Mouse (Mus musculus) heart, adult 8-10 months (tissue): Measurements from ENCODE around the gene Csf3. TPM values are rescaled to one million over a fixed set of nuclear protein-coding genes. Genes with fewer than 3 reads are reported as not detected.
"Not testable (repeated sequence)": the region's sequence is repeated elsewhere in the genome, so short reads cannot be mapped to it uniquely, and the experiment has no call there.

ENCODE experiments used
- DNase-seq: peaks from one replicate; pipeline ENCODE4 v3.0.0; 2022; ENCODE audit warnings: low spot score
- total RNA-seq, 4 experiments: library from RNA; stranded (reverse); gene quantifications; 2 replicates each; pipeline ENCODE4 v1.2.4; 2022

Gene Csf3
- total RNA-seq, 4 experiments from 2014 or later, result not detected

GRCm38 (mm10) chr11:98729119-98729588 is 28.1 kb downstream of the Csf3 start, which contains the start of gene Med24:
Gene Med24, minus strand, starts transcription at chr11:98729435.
- peak; percentile 95 for DNase-seq

DNA sequence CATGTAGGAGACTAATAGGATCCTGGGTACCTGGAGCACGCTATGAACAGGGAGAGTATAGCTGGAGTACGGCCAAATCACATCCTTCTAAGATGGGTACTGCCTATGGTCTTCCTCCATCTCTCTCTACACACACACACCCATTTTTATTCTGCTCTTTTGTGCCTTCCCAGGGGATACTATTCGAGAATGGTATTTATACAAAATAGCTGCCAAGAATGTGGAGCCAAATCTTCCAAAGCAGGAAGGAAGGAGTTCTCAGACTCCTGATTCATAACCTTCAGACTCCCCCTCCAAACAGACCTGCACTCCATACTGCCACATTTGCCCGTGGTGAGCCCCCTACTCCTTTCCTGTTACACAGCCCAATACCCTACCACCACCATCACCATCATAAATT is 29.7 kb downstream of the Csf3 start:
- DNase-seq, result no peak

GRCm38 (mm10) chr11:98731134-98731533 is 30.1 kb downstream of the Csf3 start:
- no peak for DNase-seq

GRCm38 (mm10) chr11:98734020-98734419 is 33.0 kb downstream of the Csf3 start:
- DNase-seq, result no peak

GRCm38 (mm10) chr11:98735111-98735510 is 34.0 kb downstream of the Csf3 start:
- DNase-seq, result no peak

DNA sequence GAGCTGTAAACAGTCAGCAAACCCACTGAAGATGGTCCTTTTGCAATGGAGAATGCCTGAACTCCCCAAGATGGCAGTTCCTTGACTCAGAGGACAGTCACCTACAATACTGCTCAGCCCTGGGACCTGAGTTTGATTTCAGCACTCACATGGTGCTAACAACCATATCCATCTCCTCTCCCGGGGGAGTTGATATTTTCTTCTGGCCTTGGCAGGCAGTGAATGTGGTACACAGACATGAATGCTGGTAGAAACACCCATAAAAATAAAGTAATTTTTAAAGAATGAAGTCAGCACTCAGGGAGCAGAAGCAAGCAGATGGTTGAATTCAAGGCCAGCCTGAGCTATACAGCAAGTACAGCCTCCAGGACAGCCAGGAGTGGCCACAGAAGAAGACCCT is 35.1 kb downstream of the Csf3 start:
- no peak for DNase-seq

- not testable (repeated sequence) for DNase-seq
Observed at GRCm38 (mm10) chr11:98737220-98737619, 36.2 kb downstream of the Csf3 start.

DNA sequence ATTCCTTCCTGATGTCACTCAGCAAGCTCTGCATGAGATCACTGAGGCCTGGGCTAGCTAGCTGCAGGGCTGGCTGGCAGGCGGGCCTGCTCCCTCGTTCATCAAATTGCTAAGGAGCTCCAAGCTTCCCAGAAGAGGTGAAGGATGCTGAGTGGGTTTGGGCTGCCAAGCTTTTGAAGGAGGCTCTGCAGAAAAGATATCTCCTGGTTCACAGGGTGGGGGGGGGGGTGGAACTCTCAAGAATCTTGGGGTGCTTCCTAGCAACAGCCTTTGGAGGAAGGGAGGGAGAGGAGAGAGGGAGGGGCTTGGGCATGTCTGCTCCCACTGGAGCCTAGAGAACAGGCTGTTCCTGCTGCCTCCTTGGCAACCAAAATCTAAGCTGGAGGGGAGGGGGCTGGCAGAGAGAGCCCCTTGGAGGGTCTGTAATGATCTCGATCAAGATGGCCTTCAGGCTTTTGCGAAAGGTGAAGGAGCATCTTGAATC is 37.4 kb downstream of the Csf3 start:
- DNase-seq, result no peak

GRCm38 (mm10) chr11:98738925-98739324 is 37.9 kb downstream of the Csf3 start:
- DNase-seq, result no peak

DNA sequence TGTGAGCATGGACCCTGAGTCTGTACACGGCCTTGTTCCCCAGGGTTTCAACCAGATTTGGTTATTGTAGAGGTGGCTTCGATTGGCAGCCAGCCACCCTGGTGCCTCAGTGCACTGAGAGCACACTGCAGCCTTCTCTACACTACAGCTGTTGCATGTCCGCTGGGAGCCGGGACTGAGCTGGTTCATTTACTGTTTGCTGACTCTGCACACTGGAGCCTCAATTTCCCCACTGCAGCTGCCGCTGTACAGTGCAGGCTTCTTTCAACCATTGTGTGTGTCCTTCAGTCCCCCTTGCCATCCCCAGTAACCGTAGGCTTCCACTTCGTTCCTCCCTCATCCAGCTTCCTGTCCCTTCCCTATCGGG is 38.9 kb downstream of the Csf3 start:
- DNase-seq, result no peak

DNA sequence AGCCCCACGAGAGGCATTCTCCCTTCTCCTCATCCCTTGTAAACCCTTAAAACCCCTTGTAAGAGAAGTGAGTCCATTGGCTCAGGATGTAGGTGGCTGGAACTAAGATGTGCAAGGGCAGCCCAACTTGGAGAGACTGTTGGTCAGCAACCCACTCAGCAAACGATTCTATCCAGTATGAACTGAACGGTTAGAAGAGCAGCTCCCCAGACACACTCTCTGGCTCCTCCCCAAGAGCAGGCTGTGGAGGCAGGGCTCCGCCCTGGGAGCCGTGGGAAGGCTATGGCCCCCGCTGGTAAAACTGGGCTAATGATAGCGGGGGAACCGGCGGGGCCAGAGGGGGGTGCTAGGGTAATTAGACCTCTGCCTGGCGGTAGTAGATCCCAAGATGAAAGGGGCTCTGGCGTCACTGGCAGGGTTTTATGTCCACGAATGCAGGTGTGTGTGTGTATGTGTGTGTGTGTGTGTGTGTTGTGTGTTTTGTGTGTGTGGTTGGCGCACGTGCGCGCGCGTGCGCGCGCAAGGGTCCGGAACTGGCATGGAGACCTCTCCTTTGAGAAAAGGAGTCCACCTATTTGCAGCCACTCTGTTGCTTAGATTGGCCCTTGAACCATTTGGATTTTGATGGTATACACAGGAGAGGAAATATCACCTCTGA is 39.5 kb downstream of the Csf3 start, which contains the start of gene Thra:
TSS of gene Thra (plus strand) at position 246 of the 658 bp plus-strand sequence.
- no peak for DNase-seq

- DNase-seq, result no peak
Observed at GRCm38 (mm10) chr11:98741051-98741620, 40.1 kb downstream of the Csf3 start.

DNA sequence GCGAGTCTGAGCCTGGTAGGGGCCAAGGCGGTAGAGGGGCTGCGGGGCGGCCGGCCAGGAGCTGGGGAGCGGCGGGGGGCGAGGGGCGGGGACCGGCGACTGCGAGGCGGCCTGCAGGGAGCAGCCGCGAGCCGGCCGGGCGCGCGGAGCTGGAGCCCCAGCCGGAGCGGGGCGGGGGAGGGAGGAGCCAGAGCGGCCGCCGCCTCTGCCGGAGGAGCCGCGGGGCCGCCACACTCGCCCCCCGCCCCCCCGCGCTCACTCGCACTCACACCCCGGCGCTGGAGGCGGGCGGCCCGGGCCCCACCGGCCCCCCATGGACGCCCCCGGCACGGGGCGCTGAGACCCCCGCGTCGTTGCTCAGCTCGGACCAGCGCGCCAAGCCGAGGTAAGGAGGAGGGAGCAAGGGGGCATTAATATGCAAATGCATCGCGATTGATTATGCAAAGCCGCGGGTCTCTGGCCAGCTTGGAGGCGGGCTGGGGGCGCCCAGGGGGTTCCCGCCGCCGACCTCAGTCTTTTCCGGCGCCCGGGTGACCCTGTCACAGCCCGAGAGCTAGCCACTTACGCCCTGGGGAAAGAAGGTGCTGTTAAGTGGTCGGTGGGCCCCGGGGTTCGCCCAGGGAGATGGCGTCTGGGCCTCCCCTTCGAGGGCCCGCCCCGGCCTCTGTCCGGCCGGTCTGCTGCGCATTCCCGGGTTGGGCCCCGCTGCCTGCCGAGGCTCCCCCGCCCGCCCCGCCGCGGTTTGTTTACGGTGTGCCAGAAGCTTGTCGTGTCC is 40.7 kb downstream of the Csf3 start:
- no peak for DNase-seq

- DNase-seq, result no peak
Observed at GRCm38 (mm10) chr11:98742397-98743291, 41.6 kb downstream of the Csf3 start.

GRCm38 (mm10) chr11:98743655-98744345 is 42.7 kb downstream of the Csf3 start:
- peak; percentile 59 for DNase-seq

- DNase-seq, result peak; percentile 30
Observed at GRCm38 (mm10) chr11:98744456-98745019, 43.5 kb downstream of the Csf3 start.

DNA sequence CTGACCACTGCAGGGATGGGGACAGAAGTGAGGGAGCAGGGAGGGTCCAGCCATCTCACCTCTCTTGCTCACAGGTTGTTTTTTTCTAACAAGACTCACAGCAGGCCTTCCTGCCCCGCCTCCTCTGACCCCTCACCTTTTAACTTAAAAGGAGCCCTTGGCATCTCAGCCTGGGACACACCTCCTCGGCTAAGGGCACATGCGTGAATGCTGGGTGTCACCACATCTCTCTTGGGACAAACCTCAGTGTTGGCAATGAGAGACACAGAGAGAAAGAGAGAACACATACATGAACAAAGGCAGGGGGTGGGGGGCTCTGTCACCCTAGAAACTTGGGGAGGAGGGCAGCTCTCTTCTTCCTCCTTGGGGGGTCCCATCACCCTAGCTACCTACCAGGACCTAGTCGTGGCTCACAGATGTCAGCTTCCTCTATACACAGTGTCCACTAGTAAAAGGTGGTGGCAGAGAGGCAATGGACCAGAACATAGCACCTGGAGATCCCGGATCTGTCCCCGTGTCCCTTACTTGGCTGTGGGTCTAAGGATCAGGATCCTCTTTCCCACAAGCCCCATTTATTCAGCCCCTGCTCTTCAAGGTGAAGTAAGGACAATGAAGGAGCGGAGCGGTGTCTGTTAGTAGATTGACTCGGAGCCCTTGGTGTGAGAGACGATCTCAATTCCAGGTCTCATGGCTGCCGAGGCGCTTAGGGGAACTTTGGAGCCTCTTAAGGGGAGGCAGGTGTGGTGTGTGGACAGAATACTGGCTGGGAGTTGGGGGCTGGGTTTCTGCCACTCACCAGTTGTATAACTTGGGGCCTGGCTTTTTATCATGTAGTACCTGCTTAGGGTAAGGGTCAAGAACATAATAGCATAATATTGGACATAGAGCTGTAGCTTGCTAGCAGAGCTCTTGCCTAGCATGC is 45.1 kb downstream of the Csf3 start:
- no peak for DNase-seq

DNA sequence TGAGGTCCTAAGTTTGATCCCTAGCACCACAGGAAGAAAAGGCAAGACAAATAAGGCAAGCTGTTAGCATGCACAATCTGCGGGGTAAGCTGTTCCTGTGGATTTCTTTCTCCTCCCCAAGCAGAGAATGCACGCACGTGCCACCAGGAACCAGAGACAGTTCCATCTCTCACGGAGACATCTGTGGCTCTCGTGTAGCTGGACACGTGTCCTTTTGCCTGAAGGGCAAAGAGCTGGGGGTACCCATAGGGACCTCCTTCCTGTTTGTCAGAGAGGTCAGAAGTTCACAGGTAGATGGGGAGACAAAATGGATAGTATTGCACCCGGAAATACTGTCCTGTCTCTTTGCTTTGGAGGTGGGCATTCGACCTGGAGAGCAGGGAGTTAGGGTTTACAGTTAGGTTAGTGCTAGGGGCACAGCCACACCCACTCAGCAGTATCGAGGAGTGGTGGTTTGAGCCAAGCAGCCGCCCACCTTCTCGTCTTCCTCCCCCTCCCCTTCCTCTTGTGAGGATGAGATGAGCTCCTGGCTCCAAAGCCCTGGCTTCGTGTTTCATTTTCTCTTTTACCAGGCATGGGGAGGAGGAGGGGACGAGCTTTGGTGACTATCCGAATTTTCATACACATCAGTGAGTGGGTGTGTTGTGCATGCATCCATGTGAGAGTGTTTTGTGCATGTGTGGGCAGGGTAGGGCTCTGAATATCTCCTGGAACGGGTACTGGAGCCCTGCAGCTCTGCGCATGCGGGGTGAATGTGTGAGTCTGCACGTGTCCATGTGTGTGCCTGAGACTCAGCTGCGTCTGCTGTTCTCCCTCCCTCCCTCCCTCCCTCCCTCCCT is 46.0 kb downstream of the Csf3 start:
- DNase-seq, result peak; percentile 81
